Mouse (Mus musculus): ENCODE measurements at regions not wholly inside any gene's neighbourhood (a gene's known extent, or its start where the extent isn't known, plus 50 kb on each side); places are given as distances from the start of the nearest gene placed in this dataset.

DNA sequence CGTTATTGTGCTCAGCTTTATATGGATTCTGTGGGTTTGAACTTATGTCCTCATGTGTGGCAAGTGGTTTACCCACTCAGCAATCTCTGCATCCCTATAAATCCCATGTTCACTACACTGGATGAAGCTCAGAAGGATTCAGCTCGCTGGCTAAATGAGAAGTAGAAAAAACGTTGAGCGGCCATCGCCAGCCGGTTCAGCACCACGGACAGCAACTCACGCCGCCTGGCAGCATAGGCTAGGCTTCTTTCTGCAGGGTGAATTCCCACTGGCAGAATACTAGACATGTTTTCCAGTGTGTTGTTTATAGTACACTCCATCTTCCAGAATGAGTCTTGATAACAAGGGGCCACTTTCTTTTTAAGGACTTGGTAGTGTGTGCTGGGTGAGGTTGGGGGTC, 322.9 kb upstream of the 4931429L15Rik start:
- no peak for TF ChIP-seq POLR2A (IDR thresholded peaks at IDR 0.05; ENCODE audit: control insufficient read depth, low read depth, low read length)
- TF ChIP-seq CTCF (IDR thresholded peaks at IDR 0.05; ENCODE audit: control insufficient read depth, insufficient read depth, insufficient replicate concordance, low read depth, low read length): no peak

Data from testis, adult 2 months (tissue).